Mouse (Mus musculus) CH12.LX (cell line): ENCODE measurements around the gene Gpatch3. TPM values are rescaled to one million over a fixed set of nuclear protein-coding genes. Genes with fewer than 3 reads are reported as not detected.

ENCODE experiments used
- DNase-seq: peaks from one replicate; pipeline ENCODE4 v3.0.0-alpha.2; 2013; ENCODE audit errors: extremely low read depth
- H3K27ac ChIP-seq: 2 replicates; pipeline ENCODE4 v1.5.1; 2012; ENCODE audit warnings: low read depth, mild to moderate bottlenecking, control low read depth, moderate library complexity; ENCODE audit not compliant: insufficient read depth
- H3K27me3 ChIP-seq: replicated peaks from 2 replicates; pipeline ENCODE3; 2012; ENCODE audit warnings: inconsistent platforms
- H3K36me3 ChIP-seq, 2 experiments: replicated peaks in 1 of 2; 2 replicates each; pipeline versions ENCODE3 to v1.6.1; 2012; ENCODE audit warnings: inconsistent platforms in 1 of 2, low read length in 1 of 2, mild to moderate bottlenecking in 1 of 2, mixed read lengths in 1 of 2, moderate library complexity in 1 of 2; ENCODE audit not compliant: control insufficient read depth in 1 of 2, insufficient read depth in 1 of 2
- H3K4me1 ChIP-seq, 2 experiments: 2 replicates each; pipeline ENCODE4 v1.6.1; 2012; ENCODE audit warnings: inconsistent platforms in 1 of 2, moderate library complexity in 1 of 2; ENCODE audit not compliant: insufficient read depth in 2 of 2, control insufficient read depth in 1 of 2
- H3K4me2 ChIP-seq: 2 replicates; pipeline ENCODE4 v1.6.1; 2012; ENCODE audit warnings: low read depth, mild to moderate bottlenecking, control low read depth; ENCODE audit not compliant: poor library complexity, insufficient read depth, severe bottlenecking
- H3K4me3 ChIP-seq, 3 experiments: fragments of 150-350 bp in 1 of 3; sonication (generic) in 1 of 3; replicated peaks in 1 of 3; 2 replicates each; pipeline versions ENCODE3 to v1.5.1; 2011 to 2012; ENCODE audit warnings: low read depth in 2 of 3, low read length in 2 of 3, mild to moderate bottlenecking in 2 of 3, moderate library complexity in 2 of 3, control low read depth in 1 of 3, improper control_type of control experiment in 1 of 3, inconsistent platforms in 1 of 3, mixed read lengths in 1 of 3; ENCODE audit not compliant: poor library complexity in 1 of 3
- H3K79me2 ChIP-seq: replicated peaks from 2 replicates; pipeline ENCODE4 v1.6.1; 2012; ENCODE audit warnings: mild to moderate bottlenecking, moderate library complexity; ENCODE audit not compliant: control insufficient read depth, poor library complexity, insufficient read depth, severe bottlenecking; ENCODE audit errors: extremely low read depth
- H3K9ac ChIP-seq: 2 replicates; pipeline ENCODE4 v1.6.1; 2012; ENCODE audit warnings: low read depth, mild to moderate bottlenecking, control low read depth, moderate library complexity; ENCODE audit not compliant: insufficient read depth
- H3K9me3 ChIP-seq: replicated peaks from 2 replicates; pipeline ENCODE3; 2012; ENCODE audit warnings: low read length, inconsistent platforms, mixed read lengths
- BHLHE40 ChIP-seq: IDR thresholded peaks from 2 replicates; pipeline ENCODE4 v1.6.1; 2011; ENCODE audit warnings: mild to moderate bottlenecking, low read depth, low read length, improper control_type of control experiment
- CTCF ChIP-seq, 2 experiments: IDR thresholded peaks in 1 of 2; conservative IDR thresholded peaks in 1 of 2; 2 replicates each; pipeline ENCODE4 v1.5.1; 2011 to 2012; ENCODE audit warnings: low read depth in 2 of 2, low read length in 2 of 2, improper control_type of control experiment in 1 of 2, inconsistent platforms in 1 of 2, mild to moderate bottlenecking in 1 of 2, moderate library complexity in 1 of 2
- EP300 ChIP-seq: IDR thresholded peaks from 2 replicates; pipeline ENCODE4 v1.6.1; 2011; ENCODE audit warnings: low read length, improper control_type of control experiment
- ETS1 ChIP-seq: conservative IDR thresholded peaks from 2 replicates; pipeline ENCODE4 v1.6.1; 2012; ENCODE audit warnings: low read depth, mild to moderate bottlenecking, inconsistent platforms, low read length, improper control_type of control experiment, moderate library complexity
- GABPA ChIP-seq: IDR thresholded peaks from 2 replicates; pipeline ENCODE4 v1.6.1; 2012; ENCODE audit warnings: low read depth, low read length, improper control_type of control experiment, inconsistent platforms; ENCODE audit not compliant: insufficient replicate concordance
- KAT2A ChIP-seq: IDR thresholded peaks from 2 replicates; pipeline ENCODE4 v1.6.1; 2012; ENCODE audit warnings: low read length, improper control_type of control experiment, inconsistent platforms; ENCODE audit not compliant: insufficient replicate concordance
- MEF2A ChIP-seq: IDR thresholded peaks from 2 replicates; pipeline ENCODE4 v1.6.1; 2014; ENCODE audit warnings: low read depth, mild to moderate bottlenecking, inconsistent platforms, low read length, improper control_type of control experiment, borderline replicate concordance
- POLR2A ChIP-seq: IDR thresholded peaks from 2 replicates; pipeline ENCODE4 v1.6.1; 2011; ENCODE audit warnings: low read depth, mild to moderate bottlenecking, improper control_type of control experiment, low read length
- POLR2AphosphoS2 ChIP-seq: IDR thresholded peaks from 2 replicates; pipeline ENCODE4 v1.6.1; 2011; ENCODE audit warnings: low read depth, low read length, improper control_type of control experiment
- RAD21 ChIP-seq: IDR thresholded peaks from 2 replicates; pipeline ENCODE4 v1.6.1; 2011; ENCODE audit warnings: low read depth, mild to moderate bottlenecking, low read length, improper control_type of control experiment, moderate library complexity
- SMC3 ChIP-seq: IDR thresholded peaks from 2 replicates; pipeline ENCODE4 v1.6.1; 2011; ENCODE audit warnings: low read depth, low read length, improper control_type of control experiment
- TCF12 ChIP-seq: IDR thresholded peaks from 2 replicates; pipeline ENCODE4 v1.6.1; 2014; ENCODE audit warnings: low read depth, mild to moderate bottlenecking, inconsistent platforms, low read length, improper control_type of control experiment
- ZC3H11A ChIP-seq: IDR thresholded peaks from 2 replicates; pipeline ENCODE4 v1.6.1; 2012; ENCODE audit warnings: low read depth, mild to moderate bottlenecking, inconsistent platforms, low read length, improper control_type of control experiment
- dilution Hi-C: fragments of 300-500 bp; cut with MboI; formaldehyde crosslinking; loops from 2 replicates; pipeline ENCODE4 v1.14.3; 2020; ENCODE audit warnings: low sequenced_read_pairs; ENCODE audit not compliant: extremely low pct_unique_long_range_greater_than_20kb, extremely low pct_ligation_motif_present
- in situ Hi-C: fragments of 300-500 bp; cut with MboI; formaldehyde crosslinking; loops from 3 replicates; pipeline ENCODE4 v1.14.3; 2019; ENCODE audit warnings: low sequenced_read_pairs, low pct_ligation_motif_present, low pct_unique_long_range_greater_than_20kb, mixed read lengths
- polyA plus RNA-seq: library from polyadenylated mRNA; unstranded; fragments of >175 nt; gene quantifications from 2 replicates; pipeline ENCODE4 v1.2.1, GENCODE M21; 2012; ENCODE audit warnings: low read depth; ENCODE audit not compliant: insufficient read length
- total RNA-seq, 2 experiments: library from RNA; depleted of rRNA; stranded (reverse); fragments of 300-350 nt in 1 of 2; fragments of >200 nt in 1 of 2; gene quantifications; 2 replicates each; pipeline ENCODE4 v1.2.3; 2012 to 2014

The Gpatch3 gene
- total and polyA plus RNA-seq, 3 experiments, result 7.2 to 20.9 (median 10.8) TPM

DNA sequence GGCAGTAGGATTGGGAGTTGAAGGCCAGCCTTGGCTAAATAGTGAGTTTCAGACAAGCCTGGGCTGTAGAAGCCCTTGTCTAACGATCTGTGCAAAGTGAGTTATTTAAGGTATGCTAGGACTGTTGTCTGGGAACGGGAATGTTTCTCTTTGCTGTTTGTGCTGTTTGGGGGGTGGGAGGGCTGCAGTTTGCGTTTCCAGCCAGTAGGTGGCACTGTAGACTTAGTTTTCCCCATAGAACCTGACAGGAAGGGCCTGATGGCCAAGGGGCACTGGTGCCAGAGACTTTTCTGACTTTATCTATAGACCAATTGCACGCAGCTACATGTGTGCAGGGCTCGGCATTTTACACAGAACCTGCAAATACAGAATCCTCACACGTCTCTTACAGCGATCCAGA lies 18.0 kb downstream of the Gpatch3 start:
- dilution Hi-C loops, result no loop called here
- no peak overlapping the region for H3K9ac ChIP-seq
- DNase-seq, result peak; percentile 62
- in situ Hi-C loops, result loop anchor here (25.0 kb wide), 1 partner anchor 495 kb away; the partner anchor contains the start of gene Cd52
- no peaks in the 10 kb centered on the region for H3K9me3 ChIP-seq
- TF ChIP-seq SMC3 (peak; percentile 77), ZC3H11A (peak; percentile 3; the same call in 1 of the 2 replicates), BHLHE40 (no peak), GABPA (no peak), CTCF (conservative IDR thresholded peaks at IDR 0.05 in 1 of 2, IDR thresholded peaks at IDR 0.05 in 1 of 2; ENCODE audit: low read depth in 2 of 2, low read length in 2 of 2) (peak; percentile 68 to 83), MEF2A (no peak), EP300 (no peak), RAD21 (peak; percentile 79)
- TF ChIP-seq, all 38 proteins: peak for 4
- Histone ChIP-seq H3K4me1 (peaks cover 12 to 33% of the 10 kb centered on the region in 2 experiments), H3K27me3 (no peaks in the 10 kb centered on the region), H3K4me2 (no peak overlapping the region), H3K27ac (no peak overlapping the region), H3K36me3 (peaks cover 32 to 55% of the 10 kb centered on the region in 2 experiments), H3K79me2 (no peaks in the 10 kb centered on the region; the same call in 1 of the 2 replicates), H3K4me3 (no peak overlapping the region)

DNA sequence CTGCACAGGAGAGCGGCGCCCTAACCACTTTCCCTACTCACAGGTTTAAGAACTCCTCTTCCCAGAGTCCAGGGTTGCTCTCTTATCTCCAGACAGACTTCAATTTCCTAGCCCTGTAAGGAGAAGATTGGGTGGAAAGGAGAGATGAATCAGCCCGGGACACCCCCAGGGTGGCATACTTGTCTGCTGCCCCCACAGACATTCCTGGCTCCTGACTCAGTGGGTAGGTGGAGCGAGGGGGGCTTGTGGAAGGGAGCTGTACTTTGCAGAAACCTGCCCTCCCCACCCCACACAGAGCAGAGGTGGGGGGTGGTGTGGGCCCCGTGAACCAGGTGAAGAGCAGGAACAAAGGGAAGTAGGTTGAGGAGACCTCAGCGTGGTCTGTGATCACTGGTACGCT lies 21.0 kb downstream of the Gpatch3 start:
- DNase-seq, result no peak
- Histone ChIP-seq H3K27ac (peak overlapping the region; percentile 74), H3K9me3 (no peaks in the 10 kb centered on the region), H3K36me3 (peaks cover 6 to 25% of the 10 kb centered on the region in 2 experiments), H3K9ac (no peak overlapping the region), H3K4me3 (no peak overlapping the region), H3K27me3 (no peaks in the 10 kb centered on the region), H3K4me2 (peak overlapping the region; percentile 51), H3K79me2 (no peaks in the 10 kb centered on the region), H3K4me1 (peaks cover 17 to 54% of the 10 kb centered on the region in 2 experiments)
- in situ Hi-C loops, result loop anchor here (5.0 to 25.0 kb wide), 3 partner anchors 37 to 492 kb away; partner anchors contain the start of gene Cd52
- TF ChIP-seq POLR2A (0 out of 2 replicates have a peak, but pooled peaks have one; percentile 30), KAT2A (no peak)
- dilution Hi-C loops, result no loop called here

DNA sequence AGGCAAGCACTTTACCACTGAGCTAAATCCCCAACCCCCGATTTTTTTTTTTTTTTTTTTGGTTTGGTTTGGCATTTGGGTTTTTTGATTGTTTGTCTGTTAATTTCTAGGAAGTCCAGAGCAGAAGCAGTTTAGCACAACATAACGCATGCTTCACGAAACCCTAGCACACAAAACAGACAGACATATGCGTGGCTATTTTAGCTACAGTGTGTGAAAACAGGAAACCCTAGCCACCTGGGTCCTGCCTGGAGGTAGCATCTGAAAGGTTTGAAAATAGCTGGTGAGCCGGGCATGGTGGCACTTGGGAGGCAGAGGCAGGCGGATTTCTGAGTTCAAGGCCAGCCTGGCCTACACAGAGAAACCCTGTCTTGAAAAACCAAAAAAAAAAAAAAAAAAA lies 21.5 kb downstream of the Gpatch3 start:
- in situ Hi-C loops (loop anchor here (5.0 to 25.0 kb wide), 3 partner anchors 36 to 491 kb away; partner anchors contain the start of gene Cd52), dilution Hi-C loops (no loop called here)
- no peak overlapping the region; the same call in 1 of the 2 replicates for H3K9ac ChIP-seq

More for the DNA sequence above, 21.5 kb downstream of the Gpatch3 start:
- H3K36me3 ChIP-seq, result peaks cover 2 to 20% of the 10 kb centered on the region in 2 experiments
- no peaks in the 10 kb centered on the region for H3K79me2 ChIP-seq
- H3K4me1 ChIP-seq, result peaks cover 17 to 54% of the 10 kb centered on the region in 2 experiments
- no peak overlapping the region for H3K4me3 ChIP-seq
- no peaks in the 10 kb centered on the region for H3K9me3 ChIP-seq
- H3K27ac ChIP-seq, result peak overlapping the region; percentile 65
- H3K4me2 ChIP-seq, result no peak overlapping the region
- H3K27me3 ChIP-seq, result no peaks in the 10 kb centered on the region
- no peak for DNase-seq
- peak; percentile 57; the same call in 1 of the 2 replicates for TF ChIP-seq TCF12
- TF ChIP-seq ETS1, result peak; percentile 53
- TF ChIP-seq POLR2AphosphoS2, result no peak
- TF ChIP-seq POLR2A, result peak; percentile 24; the same call in 1 of the 2 replicates
- TF ChIP-seq EP300, result peak; percentile 57
- TF ChIP-seq MEF2A, result peak; percentile 86
- TF ChIP-seq, all 38 proteins: peak for 5
